Mouse (Mus musculus) testis, adult 2 months (tissue): ENCODE measurements around the gene Gmps.

Experiments used
- CTCF ChIP-seq: fragments of 200-500 bp; IDR thresholded peaks from 2 replicates; pipeline ENCODE4 v1.5.1; 2012; ENCODE audit warnings: low read depth, mild to moderate bottlenecking, inconsistent platforms, low read length, moderate library complexity; ENCODE audit not compliant: control insufficient read depth, insufficient read depth, insufficient replicate concordance
- POLR2A ChIP-seq: fragments of 200-500 bp; IDR thresholded peaks from 2 replicates; pipeline ENCODE4 v1.6.1; 2012; ENCODE audit warnings: low read depth, mild to moderate bottlenecking, inconsistent platforms, low read length, moderate library complexity; ENCODE audit not compliant: control insufficient read depth

DNA sequence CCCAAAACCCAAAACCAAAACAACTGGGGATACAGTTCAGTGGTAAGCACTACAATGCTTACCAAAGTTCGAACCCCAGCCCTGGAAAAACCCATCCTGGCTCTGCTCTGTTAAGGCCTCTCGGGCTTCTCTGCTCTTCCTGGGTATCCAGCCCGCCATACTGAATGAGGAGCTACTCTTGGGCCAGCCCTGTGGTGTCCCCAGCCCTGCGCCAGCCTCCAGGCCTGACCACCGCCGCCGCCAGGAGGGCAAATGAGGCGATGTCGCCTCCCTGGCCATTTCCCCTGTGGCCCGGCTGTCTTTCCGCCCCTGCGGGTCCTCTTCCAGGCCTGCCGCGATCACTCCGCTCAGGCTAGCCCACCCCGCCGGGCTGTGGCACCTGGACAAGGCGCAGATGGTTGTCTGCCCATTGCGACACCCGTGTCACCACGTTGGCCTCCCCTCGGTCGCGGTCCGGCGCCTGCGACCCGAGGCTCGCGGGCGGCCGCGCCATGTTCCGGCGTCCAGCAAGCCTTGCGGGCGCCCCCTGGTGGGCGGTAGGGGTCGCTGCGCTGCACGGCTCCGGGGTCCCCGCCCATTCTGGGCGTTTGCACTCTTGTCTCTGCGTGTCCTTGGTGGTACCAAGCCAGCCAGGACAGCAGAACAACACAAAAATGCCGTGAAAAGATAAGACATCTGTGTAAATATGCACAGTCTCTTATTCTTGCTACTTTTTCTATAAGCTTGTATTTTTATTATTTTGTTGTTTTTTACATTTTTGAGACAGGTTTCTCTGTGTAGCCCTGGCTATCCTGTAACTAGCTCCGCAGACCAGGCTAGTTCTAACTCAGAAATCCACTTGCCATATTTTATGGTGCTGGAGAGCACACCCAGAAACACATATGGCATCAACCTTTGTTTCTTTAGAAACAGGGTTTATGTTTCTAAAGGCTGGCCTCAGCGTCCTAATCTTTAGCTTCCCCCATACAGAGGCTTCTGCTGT, 46.7 kb upstream of the Gmps start, which contains the start of gene E130311K13Rik:
- TF ChIP-seq CTCF = peak; percentile 89
- peak; percentile 78 for TF ChIP-seq POLR2A
